Mouse (Mus musculus): ENCODE results near the gene Cyba.

GRCm38 (mm10) chr8:122461473-122462148 lies 28.9 kb upstream of the Cyba start:
- no peak for TF ChIP-seq CTCF (IDR thresholded peaks at IDR 0.05; ENCODE audit: borderline replicate concordance, insufficient read depth, low read length)
- no peak for TF ChIP-seq POLR2A (IDR thresholded peaks at IDR 0.05; ENCODE audit: low read depth, low read length)

All from embryonic fibroblast, embryonic 13.5 days (primary cell).